Mouse (Mus musculus) NIH3T3 (cell line): ENCODE data around the gene Pln.

ENCODE experiments used
- DNase-seq: peaks from one replicate; pipeline ENCODE4 v3.0.0-alpha.2; 2012; ENCODE audit warnings: low read depth

Gene Pln

DNA sequence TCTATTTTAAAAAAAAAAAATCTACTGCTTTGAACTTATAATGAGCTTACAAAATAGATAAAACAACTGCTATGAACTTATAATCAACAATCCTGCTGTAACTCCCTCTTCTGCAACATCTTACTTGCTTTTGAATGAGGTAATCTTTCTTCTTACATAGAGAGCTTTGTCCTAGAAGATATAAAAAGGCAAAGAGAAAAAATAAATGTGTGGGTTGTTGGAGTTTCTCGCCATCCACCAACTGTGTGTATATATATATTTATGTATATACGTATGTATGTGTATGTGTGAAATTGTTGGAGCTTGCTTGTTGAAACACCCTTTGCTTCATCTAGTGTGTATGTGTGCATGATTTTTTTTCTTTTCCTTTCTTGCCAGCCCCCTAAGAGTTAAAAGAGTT lies 29.8 kb downstream of the Pln start:
- no peak for DNase-seq

GRCm38 (mm10) chr10:53373885-53374578 lies 36.6 kb downstream of the Pln start:
- no peak for DNase-seq

- no peak for DNase-seq
These were observed 39.6 kb downstream of the Pln start for GRCm38 (mm10) chr10:53377096-53377495.

- no peak for DNase-seq
These were observed 40.8 kb downstream of the Pln start for GRCm38 (mm10) chr10:53378296-53378695.

DNA sequence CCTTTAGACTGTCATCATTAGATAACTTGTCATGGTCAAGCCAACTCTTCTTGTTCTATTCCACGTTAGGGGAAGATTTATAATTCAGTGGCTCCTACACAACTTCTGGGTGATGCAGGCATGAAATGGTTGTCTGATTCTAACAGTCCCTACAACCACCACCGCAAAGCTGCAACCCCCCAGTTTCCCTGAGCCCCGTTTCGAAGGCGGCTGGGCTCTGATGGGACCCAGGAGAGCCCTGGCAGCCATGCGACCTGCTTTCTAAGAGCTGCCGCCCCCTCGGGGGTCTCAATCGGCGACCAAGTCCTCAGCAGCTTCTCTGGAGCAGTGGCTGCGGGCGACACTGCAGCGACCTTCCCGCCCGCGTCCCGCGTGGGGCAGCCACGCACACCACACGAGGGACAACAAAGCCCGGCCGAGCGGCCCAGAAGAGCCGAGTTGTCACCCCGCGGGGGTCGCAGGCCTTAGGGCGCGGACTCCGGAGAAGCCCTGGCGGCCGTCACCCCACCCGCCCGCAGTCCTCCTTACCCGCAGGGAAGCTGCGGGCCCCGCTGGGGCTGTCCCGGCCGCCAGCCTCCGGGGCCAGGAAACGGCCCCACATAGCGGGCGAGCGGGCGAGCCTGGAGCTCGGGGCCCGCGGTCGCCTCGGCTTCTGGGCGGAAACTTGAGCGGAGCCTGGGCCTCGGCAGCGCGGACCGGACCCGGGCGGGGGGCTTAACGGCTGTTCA lies 41.7 kb downstream of the Pln start:
- DNase-seq = peak; percentile 58

- DNase-seq = peak; percentile 96
These were observed 42.2 kb downstream of the Pln start, which contains the start of gene Cep85l for GRCm38 (mm10) chr10:53379709-53380106. Cep85l (minus strand) TSS chr10:53379947.

- DNase-seq = no peak
These were observed 45.4 kb downstream of the Pln start for GRCm38 (mm10) chr10:53382696-53383365.

- DNase-seq = no peak
These were observed 47.4 kb downstream of the Pln start for GRCm38 (mm10) chr10:53384896-53385295.

DNA sequence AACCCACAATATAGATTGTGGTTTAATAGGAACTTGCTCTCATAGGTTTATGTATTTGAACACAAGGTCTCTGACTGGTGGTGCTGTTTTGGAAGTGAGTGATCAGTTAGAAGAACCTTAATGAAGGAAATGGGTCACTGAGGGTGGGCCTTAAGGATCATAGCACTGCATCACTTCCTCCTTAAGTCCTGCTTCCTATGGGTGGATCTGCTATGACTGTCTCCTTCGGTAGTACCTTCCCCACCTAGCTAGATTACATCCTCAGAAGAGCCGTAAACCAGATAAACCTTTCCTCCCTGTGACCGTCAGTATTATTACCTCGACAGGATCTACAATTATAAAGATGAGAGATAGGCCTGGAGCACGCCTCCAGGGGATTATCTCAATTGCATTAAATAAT lies 48.0 kb downstream of the Pln start:
- DNase-seq = no peak

GRCm38 (mm10) chr10:53388227-53388920 lies 50.9 kb downstream of the Pln start:
- DNase-seq = no peak

DNA sequence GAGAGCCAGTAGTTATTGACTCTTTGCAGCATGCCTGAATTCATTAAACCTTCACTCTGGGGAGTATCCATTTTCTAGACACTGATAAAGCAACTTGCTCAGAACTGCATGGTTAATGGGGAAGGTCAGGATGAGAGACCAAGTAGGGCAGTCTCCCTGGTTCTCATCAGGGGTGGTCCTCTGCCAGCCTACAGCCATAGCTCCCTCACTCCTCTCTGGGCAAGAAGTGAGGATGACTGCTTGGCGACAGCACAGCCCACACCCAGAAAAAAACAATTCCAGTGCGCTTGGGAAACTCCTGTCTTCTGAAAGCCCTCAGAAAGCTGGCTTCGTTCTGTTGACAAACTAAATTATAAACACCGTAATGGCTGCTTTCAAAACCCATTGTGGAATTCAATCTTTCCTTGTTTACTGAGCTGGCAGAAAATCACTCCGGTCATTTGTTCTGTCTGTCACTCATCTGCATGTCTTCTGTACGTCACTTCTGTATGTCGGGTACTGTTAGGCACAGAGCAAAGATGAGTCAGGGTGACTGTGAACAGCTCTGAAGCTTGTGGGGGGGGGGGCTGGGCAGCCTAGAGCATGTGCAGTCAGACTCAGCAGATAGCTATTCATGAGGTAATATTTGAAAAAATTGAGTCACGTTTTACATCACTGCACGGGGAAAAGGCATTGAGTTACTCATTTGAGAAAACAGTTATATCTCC lies 57.6 kb downstream of the Pln start:
- peak; percentile 88 for DNase-seq
